Mouse (Mus musculus) heart, postnatal 36 days (tissue): ENCODE data around the gene Ccdc89. TPM values are rescaled to one million over a fixed set of nuclear protein-coding genes. Genes with fewer than 3 reads are reported as not detected.

Experiments used
- DNase-seq, 2 experiments: peaks; one replicate each; pipeline ENCODE4 v3.0.0; 2021 to 2022
- intact Hi-C: fragments of 180-260 bp; cut with DNase I; formaldehyde crosslinking; loops from one replicate; pipeline ENCODE4 v1.15.1; 2025
- total RNA-seq, 2 experiments: library from RNA; stranded (reverse); gene quantifications; 2 replicates each; pipeline ENCODE4 v1.2.3; 2021

The Ccdc89 gene
- under 1 TPM; 0.22 to 0.24 TPM for total RNA-seq

GRCm38 (mm10) chr7:90426020-90427001 lies at the start of gene Ccdc89:
TSS of gene Ccdc89 (plus strand) at chr7:90426577.
- DNase-seq = peak; percentile 75 to 78
- intact Hi-C loops = loop anchor here (2.0 to 10.0 kb wide), 2 partner anchors 16 to 442 kb away; partner anchors contain the start of genes Crebzf and Eed

GRCm38 (mm10) chr7:90384411-90384810 lies 42.0 kb upstream of the Ccdc89 start:
- DNase-seq = no peak
- intact Hi-C loops = no loop called here

GRCm38 (mm10) chr7:90386885-90387459 lies 39.4 kb upstream of the Ccdc89 start:
- peak in 1 of 2 experiments; percentile 14 for DNase-seq
- intact Hi-C loops = no loop called here

GRCm38 (mm10) chr7:90389765-90390164 lies 36.6 kb upstream of the Ccdc89 start:
- DNase-seq = no peak
- intact Hi-C loops = no loop called here

GRCm38 (mm10) chr7:90395073-90395472 lies 31.3 kb upstream of the Ccdc89 start:
- no peak for DNase-seq
- intact Hi-C loops = no loop called here

GRCm38 (mm10) chr7:90395928-90396327 lies 30.4 kb upstream of the Ccdc89 start:
- intact Hi-C loops = no loop called here

GRCm38 (mm10) chr7:90409934-90410333 lies 16.4 kb upstream of the Ccdc89 start:
- DNase-seq = peak; percentile 57 to 76
- intact Hi-C loops = loop anchor here (1.0 to 5.0 kb wide), 4 partner anchors 11 to 413 kb away; partner anchors contain the start of gene Ccdc83

More at GRCm38 (mm10) chr7:90395928-90396327, 30.4 kb upstream of the Ccdc89 start:
- DNase-seq = no peak

GRCm38 (mm10) chr7:90427006-90427405 lies 629 bp downstream of the Ccdc89 start:
- peak in 1 of 2 experiments; percentile 8 for DNase-seq
- intact Hi-C loops = loop anchor here (2.0 to 10.0 kb wide), 2 partner anchors 16 to 442 kb away; partner anchors contain the start of genes Crebzf and Eed

- no peak for DNase-seq
- intact Hi-C loops = no loop called here
Observed at GRCm38 (mm10) chr7:90432221-90432620, 5.8 kb downstream of the Ccdc89 start.

- no peak for DNase-seq
- intact Hi-C loops = no loop called here
Observed at GRCm38 (mm10) chr7:90440044-90440443, 13.7 kb downstream of the Ccdc89 start.

- DNase-seq = peak in 1 of 2 experiments; percentile 13
- intact Hi-C loops = loop anchor here (1.0 to 2.0 kb wide), 2 partner anchors 15 to 501 kb away; partner anchors contain the start of genes Ccdc89 and Hikeshi
Observed at GRCm38 (mm10) chr7:90442070-90442469, 15.7 kb downstream of the Ccdc89 start.

- intact Hi-C loops = loop anchor here (1.0 to 2.0 kb wide), 3 partner anchors 16 to 501 kb away; partner anchors contain the start of genes Ccdc89 and Hikeshi
Observed at GRCm38 (mm10) chr7:90442518-90443080, 16.2 kb downstream of the Ccdc89 start, which contains the start of gene Crebzf. TSS of gene Crebzf (plus strand) at chr7:90442729.

GRCm38 (mm10) chr7:90443101-90444091 lies 17.0 kb downstream of the Ccdc89 start:
- peak; percentile 68 to 76 for DNase-seq
- intact Hi-C loops = loop anchor here (1.0 to 2.0 kb wide), 3 partner anchors 13 to 32 kb away; partner anchors contain the start of gene Ccdc89

More at GRCm38 (mm10) chr7:90442518-90443080, 16.2 kb downstream of the Ccdc89 start, which contains the start of gene Crebzf:
- peak; percentile 93 to 97 for DNase-seq

GRCm38 (mm10) chr7:90444206-90444605 lies 17.8 kb downstream of the Ccdc89 start:
- intact Hi-C loops = loop anchor here (1.0 kb wide), 1 partner anchor 12 kb away; no protein-coding TSS in a partner anchor
- peak in 1 of 2 experiments; percentile 10 for DNase-seq

- DNase-seq = no peak
- intact Hi-C loops = loop anchor here (1.0 kb wide), 1 partner anchor 12 kb away; no protein-coding TSS in a partner anchor
Observed at GRCm38 (mm10) chr7:90456149-90456844, 29.9 kb downstream of the Ccdc89 start.

- peak; percentile 84 to 87 for DNase-seq
- intact Hi-C loops = loop anchor here (1.0 kb wide), 2 partner anchors 13 to 18 kb away; no protein-coding TSS in a partner anchor
Observed at GRCm38 (mm10) chr7:90456845-90457468, 30.6 kb downstream of the Ccdc89 start, which contains the start of gene Tmem126a. TSS of gene Tmem126a (minus strand) at chr7:90457229.

- intact Hi-C loops = loop anchor here (1.0 kb wide), 1 partner anchor 18 kb away; no protein-coding TSS in a partner anchor
- DNase-seq = peak in 1 of 2 experiments; percentile 10
Observed at GRCm38 (mm10) chr7:90457517-90457916, 31.1 kb downstream of the Ccdc89 start.

GRCm38 (mm10) chr7:90460330-90460729 lies 34.0 kb downstream of the Ccdc89 start:
- DNase-seq = no peak
- intact Hi-C loops = no loop called here
